Mouse (Mus musculus): Measurements from ENCODE around the gene Dusp1. TPM values are rescaled to one million over a fixed set of nuclear protein-coding genes. Genes with fewer than 3 reads are reported as not detected.

Gene Dusp1
- polyA plus RNA-seq, 1 experiment from 2014 or later = 45.8 TPM

GRCm38 (mm10) chr17:26601926-26602325 is 40.0 kb upstream of the Dusp1 start:
- Histone ChIP-seq H3K4me1 (ENCODE audit: control insufficient read depth, insufficient read depth, low read length) (peaks cover 9% of the 10 kb centered on the region), H3K36me3 (ENCODE audit: control insufficient read depth, insufficient read depth, low read length) (peaks cover 3% of the 10 kb centered on the region; the same call in 1 of the 2 replicates), H3K27ac (replicated peaks; ENCODE audit: low read depth, low read length) (peak overlapping the region; percentile 28), H3K27me3 (ENCODE audit: control insufficient read depth, insufficient read depth, low read length) (no peaks in the 10 kb centered on the region), H3K4me2 (ENCODE audit: low read length) (no peak overlapping the region), H3K4me3 (replicated peaks; ENCODE audit: low read depth, low read length) (no peak overlapping the region), H3K9me3 (ENCODE audit: control insufficient read depth, low read length) (no peaks in the 10 kb centered on the region), H3K9ac (replicated peaks; ENCODE audit: low read length) (no peak overlapping the region)
- DNase-seq (no peak), ATAC-seq (ENCODE audit: low FRiP score, low TSS enrichment) (no peak)
- 45% methylated on average over 6 of the region's 6 CpGs for whole genome bisulfite sequencing

GRCm38 (mm10) chr17:26601514-26601913 is 39.6 kb upstream of the Dusp1 start:
- H3K27me3 ChIP-seq (ENCODE audit: control insufficient read depth, insufficient read depth, low read length) = no peaks in the 10 kb centered on the region
- ATAC-seq (ENCODE audit: low FRiP score, low TSS enrichment) (no peak), DNase-seq (no peak)
- peaks cover 9% of the 10 kb centered on the region for H3K4me1 ChIP-seq (ENCODE audit: control insufficient read depth, insufficient read depth, low read length)
- H3K4me3 ChIP-seq (replicated peaks; ENCODE audit: low read depth, low read length) = no peak overlapping the region
- no peak overlapping the region for H3K27ac ChIP-seq (replicated peaks; ENCODE audit: low read depth, low read length)
- H3K9ac ChIP-seq (replicated peaks; ENCODE audit: low read length) = no peak overlapping the region
- H3K4me2 ChIP-seq (ENCODE audit: low read length) = no peak overlapping the region
- peaks cover 3% of the 10 kb centered on the region; the same call in 1 of the 2 replicates for H3K36me3 ChIP-seq (ENCODE audit: control insufficient read depth, insufficient read depth, low read length)
- H3K9me3 ChIP-seq (ENCODE audit: control insufficient read depth, low read length) = no peaks in the 10 kb centered on the region
- 76% methylated on average over 6 of the region's 6 CpGs for WGBS

GRCm38 (mm10) chr17:26600913-26601447 is 39.1 kb upstream of the Dusp1 start:
- Histone ChIP-seq H3K9ac (replicated peaks; ENCODE audit: low read length) (no peak overlapping the region), H3K36me3 (ENCODE audit: control insufficient read depth, insufficient read depth, low read length) (peaks cover 3% of the 10 kb centered on the region; the same call in 1 of the 2 replicates), H3K4me1 (ENCODE audit: control insufficient read depth, insufficient read depth, low read length) (peaks cover 9% of the 10 kb centered on the region), H3K9me3 (ENCODE audit: control insufficient read depth, low read length) (no peaks in the 10 kb centered on the region), H3K27me3 (ENCODE audit: control insufficient read depth, insufficient read depth, low read length) (no peaks in the 10 kb centered on the region), H3K27ac (replicated peaks; ENCODE audit: low read depth, low read length) (no peak overlapping the region), H3K4me3 (replicated peaks; ENCODE audit: low read depth, low read length) (no peak overlapping the region), H3K4me2 (ENCODE audit: low read length) (no peak overlapping the region)
- DNase-seq = no peak
- no peak for ATAC-seq (ENCODE audit: low FRiP score, low TSS enrichment)
- 77% methylated on average over 17 of the region's 17 CpGs for WGBS

GRCm38 (mm10) chr17:26598845-26599244 is 36.9 kb upstream of the Dusp1 start:
- no peak overlapping the region for H3K9ac ChIP-seq (replicated peaks; ENCODE audit: low read length)
- DNase-seq (no peak), ATAC-seq (ENCODE audit: low FRiP score, low TSS enrichment) (no peak)
- no peaks in the 10 kb centered on the region for H3K36me3 ChIP-seq (ENCODE audit: control insufficient read depth, insufficient read depth, low read length)
- no peak overlapping the region for H3K4me3 ChIP-seq (replicated peaks; ENCODE audit: low read depth, low read length)
- no peaks in the 10 kb centered on the region for H3K9me3 ChIP-seq (ENCODE audit: control insufficient read depth, low read length)
- no peak overlapping the region for H3K27ac ChIP-seq (replicated peaks; ENCODE audit: low read depth, low read length)
- WGBS = 94% methylated on average over 5 of the region's 5 CpGs
- no peak overlapping the region for H3K4me2 ChIP-seq (ENCODE audit: low read length)
- no peaks in the 10 kb centered on the region for H3K27me3 ChIP-seq (ENCODE audit: control insufficient read depth, insufficient read depth, low read length)
- peaks cover 9% of the 10 kb centered on the region for H3K4me1 ChIP-seq (ENCODE audit: control insufficient read depth, insufficient read depth, low read length)

- WGBS = 84% methylated on average over 6 of the region's 6 CpGs
- H3K9me3 ChIP-seq (ENCODE audit: control insufficient read depth, low read length) = no peaks in the 10 kb centered on the region
- no peak overlapping the region for H3K4me3 ChIP-seq (replicated peaks; ENCODE audit: low read depth, low read length)
- H3K9ac ChIP-seq (replicated peaks; ENCODE audit: low read length) = no peak overlapping the region
- ATAC-seq (ENCODE audit: low FRiP score, low TSS enrichment) (no peak), DNase-seq (no peak)
- peaks cover 4% of the 10 kb centered on the region for H3K4me1 ChIP-seq (ENCODE audit: control insufficient read depth, insufficient read depth, low read length)
- H3K27ac ChIP-seq (replicated peaks; ENCODE audit: low read depth, low read length) = no peak overlapping the region; the same call in 1 of the 2 replicates
- H3K36me3 ChIP-seq (ENCODE audit: control insufficient read depth, insufficient read depth, low read length) = peaks cover 6% of the 10 kb centered on the region
- H3K27me3 ChIP-seq (ENCODE audit: control insufficient read depth, insufficient read depth, low read length) = no peaks in the 10 kb centered on the region
- H3K4me2 ChIP-seq (ENCODE audit: low read length) = no peak overlapping the region
These were observed 35.0 kb upstream of the Dusp1 start for GRCm38 (mm10) chr17:26596856-26597481.

GRCm38 (mm10) chr17:26596168-26596658 is 34.3 kb upstream of the Dusp1 start:
- H3K9me3 ChIP-seq (ENCODE audit: control insufficient read depth, low read length) = no peaks in the 10 kb centered on the region
- no peaks in the 10 kb centered on the region for H3K27me3 ChIP-seq (ENCODE audit: control insufficient read depth, insufficient read depth, low read length)
- no peak overlapping the region for H3K4me3 ChIP-seq (replicated peaks; ENCODE audit: low read depth, low read length)
- DNase-seq (peak; percentile 62), ATAC-seq (ENCODE audit: low FRiP score, low TSS enrichment) (no peak)
- 60% methylated on average over 7 of the region's 7 CpGs for WGBS
- H3K9ac ChIP-seq (replicated peaks; ENCODE audit: low read length) = no peak overlapping the region
- peak overlapping the region; percentile 49; the same call in 1 of the 2 replicates for H3K27ac ChIP-seq (replicated peaks; ENCODE audit: low read depth, low read length)
- H3K4me1 ChIP-seq (ENCODE audit: control insufficient read depth, insufficient read depth, low read length) = no peaks in the 10 kb centered on the region
- H3K36me3 ChIP-seq (ENCODE audit: control insufficient read depth, insufficient read depth, low read length) = peaks cover 9% of the 10 kb centered on the region
- no peak overlapping the region for H3K4me2 ChIP-seq (ENCODE audit: low read length)

GRCm38 (mm10) chr17:26595448-26596167 is 33.7 kb upstream of the Dusp1 start:
- ATAC-seq (ENCODE audit: low FRiP score, low TSS enrichment) (no peak), DNase-seq (no peak)
- Histone ChIP-seq H3K36me3 (ENCODE audit: control insufficient read depth, insufficient read depth, low read length) (peaks cover 9% of the 10 kb centered on the region), H3K4me3 (replicated peaks; ENCODE audit: low read depth, low read length) (no peak overlapping the region), H3K27me3 (ENCODE audit: control insufficient read depth, insufficient read depth, low read length) (no peaks in the 10 kb centered on the region), H3K4me1 (ENCODE audit: control insufficient read depth, insufficient read depth, low read length) (no peaks in the 10 kb centered on the region), H3K4me2 (ENCODE audit: low read length) (no peak overlapping the region), H3K27ac (replicated peaks; ENCODE audit: low read depth, low read length) (peak overlapping the region; percentile 49; the same call in 1 of the 2 replicates), H3K9ac (replicated peaks; ENCODE audit: low read length) (no peak overlapping the region), H3K9me3 (ENCODE audit: control insufficient read depth, low read length) (no peaks in the 10 kb centered on the region)
- 67% methylated on average over 7 of the region's 7 CpGs for WGBS

DNA sequence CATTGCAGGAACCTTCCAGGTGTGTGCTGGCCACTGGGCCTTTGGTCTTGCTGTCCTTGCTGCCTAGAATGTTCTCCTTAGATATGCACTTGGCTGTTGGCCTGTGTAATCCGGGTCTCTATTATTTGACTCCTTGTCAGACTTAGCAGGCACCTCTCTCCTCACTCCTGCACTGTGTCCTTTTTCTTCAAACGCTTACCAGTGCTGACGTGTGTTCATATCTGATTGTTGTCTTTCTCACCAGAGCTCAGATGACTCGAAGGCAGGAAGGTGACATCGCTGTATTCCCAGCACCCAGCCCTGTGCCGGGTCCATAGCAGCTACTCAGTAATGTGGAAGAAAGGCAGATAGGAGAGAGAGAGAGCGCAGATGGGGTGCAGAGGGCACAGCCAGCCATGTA is 33.0 kb upstream of the Dusp1 start:
- no peaks in the 10 kb centered on the region for H3K9me3 ChIP-seq (ENCODE audit: control insufficient read depth, low read length)
- H3K9ac ChIP-seq (replicated peaks; ENCODE audit: low read length) = no peak overlapping the region
- H3K27ac ChIP-seq (replicated peaks; ENCODE audit: low read depth, low read length) = 0 out of 2 replicates have a peak overlapping the region, but pooled peaks have one; percentile 20
- ATAC-seq (ENCODE audit: low FRiP score, low TSS enrichment) (no peak), DNase-seq (no peak)
- WGBS = 91% methylated on average over 7 of the region's 7 CpGs
- H3K36me3 ChIP-seq (ENCODE audit: control insufficient read depth, insufficient read depth, low read length) = peaks cover 9% of the 10 kb centered on the region
- no peak overlapping the region for H3K4me2 ChIP-seq (ENCODE audit: low read length)
- no peak overlapping the region for H3K4me3 ChIP-seq (replicated peaks; ENCODE audit: low read depth, low read length)
- no peaks in the 10 kb centered on the region for H3K27me3 ChIP-seq (ENCODE audit: control insufficient read depth, insufficient read depth, low read length)
- no peaks in the 10 kb centered on the region for H3K4me1 ChIP-seq (ENCODE audit: control insufficient read depth, insufficient read depth, low read length)

Data from midbrain, embryonic 14.5 days (tissue).